In the genomic region with DNA sequence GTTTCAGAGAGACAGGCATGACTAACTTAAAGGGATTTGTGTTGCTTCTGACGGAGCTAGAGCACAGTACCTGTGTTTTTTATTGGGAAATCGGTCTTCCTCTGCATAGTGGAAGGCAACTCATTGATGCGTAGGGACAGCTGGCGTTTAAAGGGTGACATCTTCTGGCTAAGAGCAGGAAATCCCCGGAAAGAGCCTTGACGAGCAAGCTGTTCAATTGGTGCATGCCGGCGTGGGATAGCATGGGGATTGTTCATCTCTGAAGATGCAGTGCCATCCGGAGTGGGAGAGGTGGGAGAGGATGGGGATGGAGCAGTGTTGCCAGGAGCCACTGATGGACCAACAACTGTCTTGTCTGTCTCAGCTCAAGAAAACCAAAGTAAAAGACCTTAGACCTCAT, we compare ENCODE assay signal across 13 mouse cellular contexts. TPM values are rescaled to one million over a fixed set of nuclear protein-coding genes. Genes with fewer than 3 reads are reported as not detected.
DNase-seq lines count a peak whose midpoint lies in the region; ATAC-seq and TF ChIP-seq lines count a peak whose summit lies in the region.
"Had no signal": no experiment of that assay in that cellular context is flagged by ENCODE, and none has a peak within 500 bp of the region (broad histone marks: within the 10 kb centered on the region; RNA-seq: fewer than 3 reads in every experiment).

No protein-coding gene starts in this region.

- no peak overlapping the region for H3K4me2 ChIP-seq in forebrain, postnatal 0 days (ENCODE audit: low read depth)
- H3K4me2 ChIP-seq in liver, postnatal 0 days (ENCODE audit: low read depth, low read length), result no peak overlapping the region
- H3K4me2 ChIP-seq in liver, embryonic 11.5 days, result no peak overlapping the region
- H3K4me2 ChIP-seq: limb, embryonic 15.5 days had no signal

- TF ChIP-seq EP300 in liver, postnatal 0 days (IDR thresholded peaks at IDR 0.05; ENCODE audit: low read depth), result no peak

- ATAC-seq in forebrain, postnatal 0 days, result peak; percentile 76
- no peak for ATAC-seq in liver, postnatal 0 days
- ATAC-seq in liver, embryonic 11.5 days (replicated peaks; ENCODE audit: low FRiP score), result no peak
- ATAC-seq in monocyte, adult 5-6 weeks (replicated peaks; ENCODE audit: insufficient number of reproducible peaks, low FRiP score, low TSS enrichment, poor library complexity, severe bottlenecking), result no peak
- ATAC-seq: activated CD4-positive, CD25-positive, alpha-beta regulatory T cell, adult 4 months had no signal

- peak; percentile 64 for DNase-seq in forebrain, postnatal 0 days
- DNase-seq in forebrain, embryonic 10.5 days (ENCODE audit: extremely low spot score, low spot score), result no peak
- no peak for DNase-seq in liver, postnatal 0 days
- DNase-seq in liver, embryonic 11.5 days (ENCODE audit: low spot score), result no peak
- DNase-seq in cerebellum, postnatal 14 days, result peak; percentile 63 to 67
- DNase-seq in retina, postnatal 7 days (ENCODE audit: low read depth, low spot score), result peak; percentile 24
- no peak for DNase-seq in heart, postnatal 25 days (ENCODE audit: low spot score)
- DNase-seq: gastrocnemius, postnatal 10 days; thymus, adult 2 months had no signal

- 45% methylated on average over 9 of the region's 9 CpGs for WGBS in forebrain, postnatal 0 days
- 72% methylated on average over 9 of the region's 9 CpGs for WGBS in forebrain, embryonic 10.5 days
- 76% methylated on average over 9 of the region's 9 CpGs for WGBS in liver, postnatal 0 days (ENCODE audit: insufficient replicate concordance)
- WGBS in liver, embryonic 11.5 days, result 81% methylated on average over 9 of the region's 9 CpGs

- H3K27me3 ChIP-seq in forebrain, postnatal 0 days (ENCODE audit: insufficient read depth, low read length), result no peaks in the 10 kb centered on the region
- H3K27me3 ChIP-seq in forebrain, embryonic 10.5 days (ENCODE audit: poor library complexity, severe bottlenecking), result no peaks in the 10 kb centered on the region
- no peaks in the 10 kb centered on the region for H3K27me3 ChIP-seq in liver, postnatal 0 days (ENCODE audit: insufficient read depth, low read length)
- no peaks in the 10 kb centered on the region for H3K27me3 ChIP-seq in liver, embryonic 11.5 days (replicated peaks; ENCODE audit: control insufficient read depth, insufficient read depth, low read length)
- H3K27me3 ChIP-seq: limb, embryonic 15.5 days; megakaryocyte, embryonic 14.5 days had no signal

- H3K27ac ChIP-seq in forebrain, postnatal 0 days (ENCODE audit: low read depth, low read length), result no peak overlapping the region
- no peak overlapping the region for H3K27ac ChIP-seq in forebrain, embryonic 10.5 days
- no peak overlapping the region for H3K27ac ChIP-seq in liver, postnatal 0 days (ENCODE audit: low read depth)
- H3K27ac ChIP-seq in liver, embryonic 11.5 days (ENCODE audit: low read depth, low read length), result no peak overlapping the region
- H3K27ac ChIP-seq: limb, embryonic 15.5 days had no signal

- intact Hi-C loops in heart, postnatal 25 days (cut with DNase I), result no loop called here

- TF ChIP-seq CTCF in forebrain, postnatal 0 days (IDR thresholded peaks at IDR 0.05; ENCODE audit: low read depth), result peak; percentile 73
- 0 out of 2 replicates have a peak, but pooled peaks have one; percentile 8 for TF ChIP-seq CTCF in liver, postnatal 0 days (IDR thresholded peaks at IDR 0.05; ENCODE audit: low read depth)

- H3K36me3 ChIP-seq in forebrain, postnatal 0 days (ENCODE audit: insufficient read depth), result peaks cover 35% of the 10 kb centered on the region
- peaks cover 95% of the 10 kb centered on the region for H3K36me3 ChIP-seq in forebrain, embryonic 10.5 days (replicated peaks)
- H3K36me3 ChIP-seq in liver, postnatal 0 days (replicated peaks; ENCODE audit: insufficient read depth, low read length), result peaks cover 68% of the 10 kb centered on the region
- peaks cover 40% of the 10 kb centered on the region for H3K36me3 ChIP-seq in liver, embryonic 11.5 days (ENCODE audit: control insufficient read depth, insufficient read depth, low read length)

- no peak overlapping the region for H3K9ac ChIP-seq in forebrain, postnatal 0 days
- no peak overlapping the region for H3K9ac ChIP-seq in liver, postnatal 0 days (replicated peaks)
- no peak overlapping the region for H3K9ac ChIP-seq in liver, embryonic 11.5 days (ENCODE audit: low read depth, low read length)
- H3K9ac ChIP-seq: limb, embryonic 15.5 days had no signal

- H3K4me1 ChIP-seq in forebrain, postnatal 0 days (ENCODE audit: insufficient read depth), result no peaks in the 10 kb centered on the region
- H3K4me1 ChIP-seq in forebrain, embryonic 10.5 days, result no peaks in the 10 kb centered on the region
- H3K4me1 ChIP-seq in liver, postnatal 0 days (ENCODE audit: insufficient read depth), result no peaks in the 10 kb centered on the region
- H3K4me1 ChIP-seq in liver, embryonic 11.5 days (replicated peaks; ENCODE audit: control insufficient read depth, insufficient read depth, low read length), result no peaks in the 10 kb centered on the region
- H3K4me1 ChIP-seq: limb, embryonic 15.5 days; megakaryocyte, embryonic 14.5 days had no signal

- peaks cover 5% of the 10 kb centered on the region for H3K9me3 ChIP-seq in forebrain, postnatal 0 days (ENCODE audit: low read length)
- H3K9me3 ChIP-seq in forebrain, embryonic 10.5 days, result peaks cover 10% of the 10 kb centered on the region
- H3K9me3 ChIP-seq in liver, postnatal 0 days (ENCODE audit: low read length), result peaks cover 9% of the 10 kb centered on the region
- H3K9me3 ChIP-seq in liver, embryonic 11.5 days (ENCODE audit: control insufficient read depth, low read length), result no peaks in the 10 kb centered on the region; the same call in 1 of the 2 replicates
- H3K9me3 ChIP-seq: limb, embryonic 15.5 days had no signal

- H3K4me3 ChIP-seq in forebrain, postnatal 0 days (ENCODE audit: low read depth, low read length), result no peak overlapping the region
- H3K4me3 ChIP-seq in forebrain, embryonic 10.5 days, result no peak overlapping the region
- H3K4me3 ChIP-seq in liver, postnatal 0 days (ENCODE audit: low read depth, low read length), result no peak overlapping the region
- H3K4me3 ChIP-seq in liver, embryonic 11.5 days (ENCODE audit: low read depth, low read length), result no peak overlapping the region
- H3K4me3 ChIP-seq: limb, embryonic 15.5 days; megakaryocyte, embryonic 14.5 days had no signal

RNA-seq across cellular contexts. Expression of gene Papln, which starts 37.5 kb away (rescaled TPM):
- total RNA-seq in forebrain, postnatal 0 days (2014; rRNA removed), result 1.8 and 2.7 TPM in 2 replicates
- 0.23 and 0.40 TPM in 2 replicates for polyA plus RNA-seq in forebrain, postnatal 0 days (2015; fragmentation: Nextera tagmentation; extraction: Ambion mirVana)
- 0.07 TPM in 2 replicates for polyA plus RNA-seq in forebrain, embryonic 10.5 days (2016; fragmentation: Nextera tagmentation; extraction: Ambion mirVana)
- 0.15 and 0.28 TPM in 2 replicates for polyA plus RNA-seq in liver, postnatal 0 days (2015; fragmentation: Nextera tagmentation; extraction: Ambion mirVana)
- polyA plus RNA-seq in liver, embryonic 11.5 days (2014; fragmentation: Nextera tagmentation; extraction: Ambion mirVana), result 0.57 and 0.58 TPM in 2 replicates
- total RNA-seq in heart, postnatal 25 days (2021), result 10 to 100 TPM in 1 of 2 experiments, 1 to 10 TPM in 1; 9.6 to 13.4 TPM
- total RNA-seq in monocyte, adult 5-6 weeks (2017), result not detected in 3 replicates
- polyA plus RNA-seq: activated CD4-positive, CD25-positive, alpha-beta regulatory T cell, adult 4 months had no signal

Comparison
In these comparisons a context has a peak if more than half of its experiments do, and no peak if none do; other contexts are left out.
1. DNase-seq: peak in forebrain, postnatal 0 days (single experiment), cerebellum, postnatal 14 days (2 of 2) and retina, postnatal 7 days (single experiment); none in forebrain, embryonic 10.5 days (single experiment), liver, postnatal 0 days (single experiment), liver, embryonic 11.5 days (single experiment) and heart, postnatal 25 days (single experiment).